Mouse (Mus musculus): ENCODE data around the gene Cspg4. TPM values are rescaled to one million over a fixed set of nuclear protein-coding genes. Genes with fewer than 3 reads are reported as not detected.
A peak's percentile ranks its signal among the peaks of the same experiment; 100 is the strongest.

Cspg4 gene
- polyA plus RNA-seq, 1 experiment from 2014 or later = 23.9 TPM

DNA sequence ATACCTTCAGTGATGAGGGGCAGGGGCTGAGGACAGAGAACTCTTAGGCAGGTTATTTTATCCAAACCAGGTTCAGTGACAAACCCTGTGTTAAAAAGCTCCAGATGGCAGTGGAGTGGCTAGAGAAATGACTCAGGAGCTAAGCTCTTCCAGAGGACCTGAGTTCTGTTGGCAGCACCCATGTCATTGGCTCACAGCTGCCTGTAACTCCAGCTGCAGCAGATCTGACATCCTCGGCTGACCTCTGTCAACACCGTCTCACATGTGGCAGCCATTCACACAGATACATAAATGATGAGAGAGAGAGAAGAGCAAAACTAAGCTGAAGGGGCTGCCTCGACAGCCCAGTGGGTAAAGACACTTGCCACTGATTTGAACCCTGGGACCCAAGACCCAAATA lies 7.4 kb upstream of the Cspg4 start:
- Histone ChIP-seq H3K27ac (ENCODE audit: low read length) (no peak overlapping the region), H3K36me3 (ENCODE audit: control insufficient read depth, insufficient read depth, low read length) (no peaks in the 10 kb centered on the region), H3K4me2 (ENCODE audit: low read depth, low read length) (no peak overlapping the region), H3K4me1 (replicated peaks; ENCODE audit: control insufficient read depth, insufficient read depth, low read length) (peaks cover 12% of the 10 kb centered on the region), H3K27me3 (ENCODE audit: control insufficient read depth, insufficient read depth, low read depth, low read length) (no peaks in the 10 kb centered on the region), H3K4me3 (ENCODE audit: low read length) (no peak overlapping the region), H3K9ac (ENCODE audit: low read length) (no peak overlapping the region), H3K9me3 (ENCODE audit: control insufficient read depth, low read length) (no peaks in the 10 kb centered on the region)
- WGBS = 24% methylated on average over 3 of the region's 3 CpGs
- no peak for ATAC-seq (ENCODE audit: low read depth)

DNA sequence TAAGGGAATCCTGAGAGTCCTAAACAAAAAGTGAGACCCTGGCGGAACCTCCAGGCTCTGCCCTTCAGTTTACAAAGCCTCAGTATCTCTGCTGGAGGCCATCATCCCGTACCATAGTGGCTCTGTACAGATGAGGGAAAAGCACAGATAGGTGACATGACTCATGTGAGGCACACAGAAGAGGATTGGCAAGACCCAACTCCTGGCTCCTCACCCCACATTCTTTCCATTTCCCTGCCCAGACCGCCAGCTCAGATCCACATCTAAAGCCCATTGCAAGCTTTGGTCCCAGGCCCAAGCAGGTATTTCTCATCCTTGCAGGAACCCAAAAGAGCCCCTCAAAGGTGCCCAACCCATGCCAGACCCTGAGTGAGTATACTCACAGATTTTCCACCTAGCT lies 4.8 kb upstream of the Cspg4 start:
- no peak overlapping the region for H3K4me2 ChIP-seq (ENCODE audit: low read depth, low read length)
- ATAC-seq (ENCODE audit: low read depth) = no peak
- H3K4me3 ChIP-seq (ENCODE audit: low read length) = no peak overlapping the region
- 68% methylated on average over 3 of the region's 3 CpGs for WGBS
- H3K9me3 ChIP-seq (ENCODE audit: control insufficient read depth, low read length) = no peaks in the 10 kb centered on the region
- no peak overlapping the region for H3K9ac ChIP-seq (ENCODE audit: low read length)
- H3K4me1 ChIP-seq (replicated peaks; ENCODE audit: control insufficient read depth, insufficient read depth, low read length) = peaks cover 25% of the 10 kb centered on the region
- no peak overlapping the region for H3K27ac ChIP-seq (ENCODE audit: low read length)
- no peaks in the 10 kb centered on the region for H3K27me3 ChIP-seq (ENCODE audit: control insufficient read depth, insufficient read depth, low read depth, low read length)
- no peaks in the 10 kb centered on the region for H3K36me3 ChIP-seq (ENCODE audit: control insufficient read depth, insufficient read depth, low read length)

DNA sequence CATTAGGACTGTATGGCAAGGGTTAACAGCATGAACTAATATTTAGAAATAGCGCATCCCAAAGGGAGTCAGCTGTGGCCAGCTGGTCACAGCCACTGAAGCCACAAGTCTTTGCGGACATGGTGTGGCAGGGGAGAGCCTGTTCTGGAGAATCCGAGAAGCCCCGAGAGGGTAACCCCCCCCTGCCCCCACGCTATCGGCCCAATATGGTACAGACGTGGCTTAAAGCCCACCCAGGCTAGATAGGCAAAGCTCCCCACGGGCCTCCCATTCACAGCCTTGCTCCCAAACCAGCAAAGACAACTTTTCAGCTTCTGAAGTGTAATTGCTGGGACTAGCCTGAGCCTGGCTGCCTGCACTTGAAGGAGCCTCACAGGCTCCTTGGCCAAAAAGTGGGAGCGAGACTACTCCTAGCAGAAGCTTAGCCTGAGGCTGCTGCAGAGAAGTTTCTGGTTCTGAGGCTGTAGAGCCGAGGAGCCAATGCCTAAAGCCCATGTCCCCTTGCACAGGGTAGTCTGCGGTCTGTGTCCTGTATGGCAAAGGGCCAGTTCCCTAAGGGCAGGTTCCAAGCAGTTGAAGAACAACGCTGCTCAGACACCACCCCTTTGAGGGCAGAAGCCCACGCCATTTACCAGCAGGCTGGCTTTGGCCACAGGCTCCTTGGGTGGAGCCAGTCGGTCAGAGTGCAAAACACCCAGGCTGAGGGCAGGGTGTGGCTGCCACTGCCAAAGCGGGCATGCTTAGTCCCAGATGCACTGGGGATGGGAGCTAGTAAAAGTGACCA lies 4.2 kb upstream of the Cspg4 start:
- peak; percentile 48 for ATAC-seq (ENCODE audit: low read depth)
- Histone ChIP-seq H3K9ac (ENCODE audit: low read length) (peak overlapping the region; percentile 6; the same call in 1 of the 2 replicates), H3K4me3 (ENCODE audit: low read length) (no peak overlapping the region), H3K4me1 (replicated peaks; ENCODE audit: control insufficient read depth, insufficient read depth, low read length) (peaks cover 28% of the 10 kb centered on the region), H3K9me3 (ENCODE audit: control insufficient read depth, low read length) (no peaks in the 10 kb centered on the region), H3K4me2 (ENCODE audit: low read depth, low read length) (no peak overlapping the region), H3K27me3 (ENCODE audit: control insufficient read depth, insufficient read depth, low read depth, low read length) (no peaks in the 10 kb centered on the region), H3K36me3 (ENCODE audit: control insufficient read depth, insufficient read depth, low read length) (no peaks in the 10 kb centered on the region), H3K27ac (ENCODE audit: low read length) (peak overlapping the region; percentile 47)
- WGBS = 39% methylated on average over 15 of the region's 15 CpGs

DNA sequence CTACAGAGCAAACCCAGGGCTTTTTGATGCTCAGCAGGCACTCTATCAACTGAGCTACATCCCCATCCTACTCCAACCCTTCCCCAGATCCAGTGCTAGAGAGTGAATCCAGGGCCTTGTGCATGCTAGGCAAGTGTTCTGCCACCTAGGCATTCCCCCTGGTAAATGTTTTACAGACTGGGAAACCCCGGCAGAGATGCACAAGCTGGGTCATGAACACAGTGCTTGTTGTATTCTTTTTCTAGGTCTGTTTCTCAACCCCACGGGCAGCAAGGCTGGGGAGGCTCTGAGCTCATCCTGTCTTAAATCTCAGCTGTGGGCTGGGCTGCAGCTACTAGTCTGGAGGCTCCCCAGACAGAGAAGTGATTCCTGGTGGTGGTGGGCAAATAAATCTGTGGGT lies 2.0 kb upstream of the Cspg4 start:
- H3K9ac ChIP-seq (ENCODE audit: low read length) = no peak overlapping the region
- H3K36me3 ChIP-seq (ENCODE audit: control insufficient read depth, insufficient read depth, low read length) = no peaks in the 10 kb centered on the region
- WGBS = 40% methylated on average over 2 of the region's 2 CpGs
- H3K9me3 ChIP-seq (ENCODE audit: control insufficient read depth, low read length) = no peaks in the 10 kb centered on the region
- H3K4me2 ChIP-seq (ENCODE audit: low read depth, low read length) = no peak overlapping the region
- H3K4me1 ChIP-seq (replicated peaks; ENCODE audit: control insufficient read depth, insufficient read depth, low read length) = peaks cover 44% of the 10 kb centered on the region
- no peak overlapping the region for H3K4me3 ChIP-seq (ENCODE audit: low read length)
- no peak overlapping the region for H3K27ac ChIP-seq (ENCODE audit: low read length)
- H3K27me3 ChIP-seq (ENCODE audit: control insufficient read depth, insufficient read depth, low read depth, low read length) = no peaks in the 10 kb centered on the region
- no peak for ATAC-seq (ENCODE audit: low read depth)

DNA sequence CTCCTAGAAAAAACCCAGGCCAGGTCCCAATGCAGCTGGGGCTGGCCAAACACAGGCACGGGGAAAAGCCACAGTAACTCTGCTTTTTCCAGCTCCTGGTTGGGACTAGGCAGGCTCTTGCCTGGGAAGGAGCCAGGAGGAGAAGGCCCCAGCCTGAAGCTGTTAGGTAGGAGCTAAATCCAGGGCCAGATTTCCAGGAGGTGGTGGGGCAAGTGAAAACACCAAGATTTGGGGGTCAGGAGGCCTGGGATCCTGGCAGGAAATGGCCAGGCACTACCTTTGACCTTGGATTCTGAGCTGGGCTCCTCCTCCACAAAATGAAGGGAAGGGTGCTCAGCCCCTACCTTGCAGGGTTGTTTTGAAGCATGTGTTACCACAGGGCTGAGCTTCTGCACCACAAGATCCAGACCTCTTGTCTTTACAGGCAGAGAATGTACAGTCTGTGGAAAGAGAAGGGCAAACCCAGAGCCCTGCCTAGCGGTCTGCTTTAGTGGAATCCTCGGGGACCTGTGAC lies 560 bp upstream of the Cspg4 start, which contains the start of gene Odf3l1:
Gene Odf3l1 (minus strand): TSS at position 464 of the 514 bp plus-strand sequence.
- peak within 1 kb of the TSS; percentile 76 for H3K9ac ChIP-seq (ENCODE audit: low read length)
- peak within 1 kb of the TSS; percentile 69 for H3K27ac ChIP-seq (ENCODE audit: low read length)
- no peak for ATAC-seq (ENCODE audit: low read depth)
- peak within 1 kb of the TSS; percentile 58 for H3K4me3 ChIP-seq (ENCODE audit: low read length)
- 10% methylated on average over 3 of the region's 3 CpGs for WGBS
- no peaks in the 10 kb centered on the region for H3K9me3 ChIP-seq (ENCODE audit: control insufficient read depth, low read length)
- H3K36me3 ChIP-seq (ENCODE audit: control insufficient read depth, insufficient read depth, low read length) = no peaks in the 10 kb centered on the region
- peaks cover 58% of the 10 kb centered on the region for H3K4me1 ChIP-seq (replicated peaks; ENCODE audit: control insufficient read depth, insufficient read depth, low read length)
- H3K27me3 ChIP-seq (ENCODE audit: control insufficient read depth, insufficient read depth, low read depth, low read length) = no peaks in the 10 kb centered on the region
- H3K4me2 ChIP-seq (ENCODE audit: low read depth, low read length) = peak within 1 kb of the TSS; percentile 71

DNA sequence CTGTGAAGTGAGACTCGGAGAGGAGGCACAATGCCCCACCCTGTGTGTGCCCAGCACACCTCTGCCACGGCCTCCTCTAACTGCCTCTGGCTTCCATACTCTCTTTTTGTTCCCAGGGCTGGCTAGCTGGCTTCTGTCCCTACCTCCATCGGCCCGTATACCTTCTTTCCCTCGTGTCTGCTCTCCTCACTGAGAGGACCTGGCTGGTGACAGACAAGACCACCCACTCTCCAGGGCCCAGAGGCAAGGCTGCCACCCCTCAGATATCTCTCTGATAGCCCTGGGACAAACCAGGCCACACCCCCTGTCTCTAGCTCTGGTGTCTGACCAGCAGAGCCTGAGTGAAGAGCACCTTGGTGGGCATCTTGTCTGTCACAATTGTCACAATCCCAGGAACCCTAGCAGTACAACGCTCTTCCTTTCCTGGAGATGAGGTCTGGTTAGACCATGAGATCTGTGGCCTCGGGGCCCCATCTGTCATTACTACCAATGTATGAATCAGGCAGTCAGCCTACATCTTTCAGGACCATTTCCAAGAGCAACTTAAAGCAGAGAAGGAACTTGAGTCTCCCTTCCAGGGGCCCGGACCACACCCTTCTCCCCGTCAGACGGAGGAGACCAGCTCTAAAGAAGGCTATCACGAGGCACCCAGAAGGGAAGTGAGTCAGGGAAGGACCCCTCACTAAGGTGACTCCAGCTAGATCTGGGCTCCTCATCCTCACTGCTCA lies 1.0 kb downstream of the Cspg4 start:
- ATAC-seq (ENCODE audit: low read depth) = no peak
- Histone ChIP-seq H3K9ac (ENCODE audit: low read length) (peak overlapping the region; percentile 76), H3K4me3 (ENCODE audit: low read length) (peak overlapping the region; percentile 58), H3K9me3 (ENCODE audit: control insufficient read depth, low read length) (no peaks in the 10 kb centered on the region), H3K27ac (ENCODE audit: low read length) (peak overlapping the region; percentile 34; the same call in 1 of the 2 replicates), H3K4me2 (ENCODE audit: low read depth, low read length) (peak overlapping the region; percentile 71), H3K4me1 (replicated peaks; ENCODE audit: control insufficient read depth, insufficient read depth, low read length) (peaks cover 55% of the 10 kb centered on the region), H3K27me3 (ENCODE audit: control insufficient read depth, insufficient read depth, low read depth, low read length) (no peaks in the 10 kb centered on the region), H3K36me3 (ENCODE audit: control insufficient read depth, insufficient read depth, low read length) (no peaks in the 10 kb centered on the region)
- WGBS = 53% methylated on average over 11 of the region's 11 CpGs

DNA sequence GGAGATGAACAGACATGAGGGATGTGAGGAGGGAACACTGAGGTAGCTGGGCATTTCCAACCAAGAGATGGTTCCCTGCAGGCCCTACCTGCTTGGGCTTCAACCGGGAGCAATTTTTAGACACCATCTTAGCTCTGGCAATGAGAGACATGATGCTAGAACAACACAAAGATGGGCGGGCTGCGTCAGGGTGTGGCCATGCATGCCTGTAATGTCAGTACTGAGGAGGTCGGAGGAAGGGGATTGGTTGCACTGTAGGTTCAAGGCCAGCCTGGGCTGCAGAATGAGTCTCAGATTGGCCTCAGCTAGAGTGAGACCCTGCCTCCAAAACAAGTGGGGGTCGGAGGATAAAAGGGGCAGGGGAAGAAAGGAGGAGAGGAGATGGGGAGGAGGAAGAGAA lies 1.6 kb downstream of the Cspg4 start:
- H3K27ac ChIP-seq (ENCODE audit: low read length) = no peak overlapping the region; the same call in 1 of the 2 replicates
- ATAC-seq (ENCODE audit: low read depth) = no peak
- H3K4me3 ChIP-seq (ENCODE audit: low read length) = peak overlapping the region; percentile 58

DNA sequence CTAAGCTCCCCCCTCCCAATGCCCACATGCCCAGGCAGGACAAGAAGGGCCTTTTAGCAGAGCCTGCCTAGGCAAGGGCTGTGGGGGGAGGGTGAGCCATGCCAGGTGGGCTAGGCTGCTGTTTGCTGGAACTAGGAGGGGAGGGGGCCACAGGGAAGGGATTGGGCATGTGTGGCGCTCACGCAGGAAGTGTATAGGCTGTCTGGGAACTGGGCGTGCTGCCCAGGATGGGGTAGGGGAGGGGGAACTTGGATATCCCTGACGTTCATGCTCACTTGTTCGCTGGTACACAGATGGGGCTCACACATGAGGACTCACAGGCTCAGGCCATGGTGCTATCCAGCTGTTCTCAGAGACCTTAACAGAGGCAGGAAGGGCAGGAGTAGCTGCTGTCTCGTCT lies 3.5 kb downstream of the Cspg4 start:
- Histone ChIP-seq H3K36me3 (ENCODE audit: control insufficient read depth, insufficient read depth, low read length) (no peaks in the 10 kb centered on the region), H3K4me2 (ENCODE audit: low read depth, low read length) (peak overlapping the region; percentile 71), H3K27ac (ENCODE audit: low read length) (peak overlapping the region; percentile 82), H3K4me3 (ENCODE audit: low read length) (peak overlapping the region; percentile 58; the same call in 1 of the 2 replicates), H3K9ac (ENCODE audit: low read length) (peak overlapping the region; percentile 51), H3K27me3 (ENCODE audit: control insufficient read depth, insufficient read depth, low read depth, low read length) (no peaks in the 10 kb centered on the region), H3K4me1 (replicated peaks; ENCODE audit: control insufficient read depth, insufficient read depth, low read length) (peaks cover 60% of the 10 kb centered on the region), H3K9me3 (ENCODE audit: control insufficient read depth, low read length) (no peaks in the 10 kb centered on the region)
- WGBS = 15% methylated on average over 6 of the region's 6 CpGs
- ATAC-seq (ENCODE audit: low read depth) = peak; percentile 86

More for the DNA sequence above, 1.6 kb downstream of the Cspg4 start:
- H3K9ac ChIP-seq (ENCODE audit: low read length) = peak overlapping the region; percentile 76
- no peaks in the 10 kb centered on the region for H3K9me3 ChIP-seq (ENCODE audit: control insufficient read depth, low read length)
- peaks cover 58% of the 10 kb centered on the region for H3K4me1 ChIP-seq (replicated peaks; ENCODE audit: control insufficient read depth, insufficient read depth, low read length)
- H3K27me3 ChIP-seq (ENCODE audit: control insufficient read depth, insufficient read depth, low read depth, low read length) = no peaks in the 10 kb centered on the region
- no peaks in the 10 kb centered on the region for H3K36me3 ChIP-seq (ENCODE audit: control insufficient read depth, insufficient read depth, low read length)
- WGBS = 71% methylated on average over 5 of the region's 5 CpGs
- peak overlapping the region; percentile 71 for H3K4me2 ChIP-seq (ENCODE audit: low read depth, low read length)

DNA sequence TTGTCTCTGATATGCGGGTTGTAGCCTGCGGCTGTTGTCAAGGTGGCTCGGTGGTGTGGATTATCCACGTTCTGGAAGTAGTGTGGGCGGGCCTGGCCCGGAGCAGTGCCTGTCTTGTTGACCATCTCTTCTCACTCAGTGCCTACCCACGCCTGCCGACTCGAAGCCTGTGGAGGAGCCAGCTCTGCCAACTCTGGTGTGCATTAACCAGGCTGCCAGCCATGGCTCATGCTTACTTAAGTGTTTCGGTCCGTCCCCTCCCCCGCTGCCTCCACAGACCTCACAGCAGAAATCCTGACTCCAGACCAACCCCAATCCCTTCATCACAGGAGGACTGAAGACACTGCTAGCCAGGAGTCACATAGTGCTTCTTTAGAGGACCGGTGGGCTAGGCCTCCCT lies 4.7 kb downstream of the Cspg4 start:
- no peak overlapping the region for H3K4me2 ChIP-seq (ENCODE audit: low read depth, low read length)
- no peak overlapping the region for H3K4me3 ChIP-seq (ENCODE audit: low read length)
- H3K27me3 ChIP-seq (ENCODE audit: control insufficient read depth, insufficient read depth, low read depth, low read length) = no peaks in the 10 kb centered on the region
- no peak overlapping the region for H3K27ac ChIP-seq (ENCODE audit: low read length)
- H3K9ac ChIP-seq (ENCODE audit: low read length) = no peak overlapping the region
- H3K4me1 ChIP-seq (replicated peaks; ENCODE audit: control insufficient read depth, insufficient read depth, low read length) = peaks cover 49% of the 10 kb centered on the region
- no peaks in the 10 kb centered on the region for H3K9me3 ChIP-seq (ENCODE audit: control insufficient read depth, low read length)
- ATAC-seq (ENCODE audit: low read depth) = no peak
- no peaks in the 10 kb centered on the region for H3K36me3 ChIP-seq (ENCODE audit: control insufficient read depth, insufficient read depth, low read length)
- 64% methylated on average over 13 of the region's 13 CpGs for whole genome bisulfite sequencing

Measured in lung, embryonic 16.5 days (tissue).